Mouse (Mus musculus) forebrain, embryonic 15.5 days (tissue): ENCODE measurements around the gene Gm12185. TPM values are rescaled to one million over a fixed set of nuclear protein-coding genes. Genes with fewer than 3 reads are reported as not detected.

Source experiments
- ATAC-seq: fragments of 200-750 bp; cut with Nextera tagmentation; replicated peaks from 2 replicates; pipeline ENCODE4 v1.8.0; 2017; ENCODE audit warnings: mild to moderate bottlenecking, moderate TSS enrichment, moderate library complexity
- H3K27ac ChIP-seq: fragments of 300-500 bp; sonication (generic); replicated peaks from 2 replicates; pipeline ENCODE4 v1.5.1; 2015; ENCODE audit warnings: mild to moderate bottlenecking, inconsistent platforms
- H3K27me3 ChIP-seq: fragments of 300-500 bp; sonication (generic); 2 replicates; pipeline ENCODE4 v1.6.1; 2015; ENCODE audit warnings: inconsistent platforms
- H3K36me3 ChIP-seq: fragments of 300-500 bp; sonication (generic); 2 replicates; pipeline ENCODE4 v1.6.1; 2015; ENCODE audit warnings: mild to moderate bottlenecking, inconsistent platforms
- H3K4me1 ChIP-seq: fragments of 300-500 bp; sonication (generic); 2 replicates; pipeline ENCODE4 v1.6.1; 2015; ENCODE audit warnings: inconsistent platforms
- H3K4me2 ChIP-seq: fragments of 300-500 bp; sonication (generic); replicated peaks from 2 replicates; pipeline ENCODE4 v1.6.1; 2015; ENCODE audit warnings: mild to moderate bottlenecking, inconsistent platforms
- H3K4me3 ChIP-seq: fragments of 300-500 bp; sonication (generic); 2 replicates; pipeline ENCODE4 v1.5.1; 2015; ENCODE audit warnings: mild to moderate bottlenecking, inconsistent platforms
- H3K9ac ChIP-seq: fragments of 300-500 bp; sonication (generic); replicated peaks from 2 replicates; pipeline ENCODE4 v1.6.1; 2015; ENCODE audit warnings: mild to moderate bottlenecking, inconsistent platforms
- H3K9me3 ChIP-seq: fragments of 300-500 bp; sonication (generic); 2 replicates; pipeline ENCODE4 v1.6.1; 2016; ENCODE audit warnings: inconsistent platforms
- WGBS: fragments of 180-500 bp; shearing (Covaris S2); methylation state at CpG from one replicate; pipeline ENCODE4 v1.1.7; 2015; ENCODE audit warnings: mixed read lengths; 5-methylcytosine and 5-hydroxymethylcytosine counted together
- polyA plus RNA-seq: library from polyadenylated mRNA; unstranded; fragments of >200 nt; fragmentation: Nextera tagmentation; extraction: Ambion mirVana; gene quantifications from 2 replicates; pipeline ENCODE4 v1.2.1, GENCODE M21; 2015

Gene Gm12185
- polyA plus RNA-seq, 1 experiment from 2014 or later = not detected

DNA sequence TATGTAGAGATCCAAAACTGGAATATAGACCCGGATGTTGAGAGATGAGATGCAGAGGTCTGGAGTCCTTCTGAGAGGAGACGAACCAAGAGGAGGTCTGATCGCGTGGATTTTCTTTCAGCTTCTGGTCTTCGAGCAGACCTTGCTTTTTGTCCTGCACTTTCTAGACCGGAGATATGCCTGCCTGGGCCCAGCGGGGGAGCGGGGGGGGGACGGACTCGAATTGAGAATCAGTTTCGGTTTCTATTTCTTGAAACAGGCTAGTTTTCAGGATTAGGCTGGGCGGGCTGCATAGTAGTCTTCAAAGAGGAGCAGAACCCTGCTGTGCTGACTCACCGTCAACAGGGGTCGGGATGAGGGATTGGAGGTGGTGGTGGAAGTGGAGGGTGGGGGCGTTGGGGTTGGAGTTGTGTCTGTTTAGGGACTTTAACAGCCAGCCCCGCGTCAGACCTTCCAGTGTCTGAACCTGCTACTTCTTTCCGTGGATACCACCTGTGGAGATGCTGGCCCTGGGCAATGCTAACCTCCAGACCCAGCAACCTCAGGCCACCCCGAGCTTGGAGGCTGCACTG, 120.7 kb downstream of the Gm12185 start, which contains the start of gene Irgm1:
Irgm1 (minus strand) TSS at position 483 of the 572 bp plus-strand sequence.
- Histone ChIP-seq H3K4me3 (peak within 1 kb of the TSS; percentile 42), H3K36me3 (no peaks in the 10 kb centered on the region), H3K27me3 (0 out of 2 replicates have a peak, but pooled peaks cover 4% of the 10 kb centered on the region), H3K9ac (peak within 1 kb of the TSS; percentile 44), H3K4me1 (peaks cover 15% of the 10 kb centered on the region), H3K4me2 (peak within 1 kb of the TSS; percentile 68), H3K9me3 (no peaks in the 10 kb centered on the region), H3K27ac (0 out of 2 replicates have a peak within 1 kb of the TSS, but pooled peaks have one; percentile 9)
- ATAC-seq = peak; percentile 55
- WGBS = under 1% methylated on average over 19 of the region's 19 CpGs

- peak overlapping the region; percentile 44; the same call in 1 of the 2 replicates for H3K9ac ChIP-seq
- no peaks in the 10 kb centered on the region for H3K36me3 ChIP-seq
- 0 out of 2 replicates have a peak, but pooled peaks cover 4% of the 10 kb centered on the region for H3K27me3 ChIP-seq
- no peak overlapping the region for H3K27ac ChIP-seq
- 37% methylated on average over 7 of the region's 7 CpGs for WGBS
- H3K4me1 ChIP-seq = peaks cover 15% of the 10 kb centered on the region
- ATAC-seq = no peak
- H3K9me3 ChIP-seq = no peaks in the 10 kb centered on the region
- H3K4me2 ChIP-seq = peak overlapping the region; percentile 68
- peak overlapping the region; percentile 42 for H3K4me3 ChIP-seq
Measured at GRCm38 (mm10) chr11:48870781-48871180, 121.2 kb downstream of the Gm12185 start.

GRCm38 (mm10) chr11:48869380-48870110, 122.5 kb downstream of the Gm12185 start:
- 76% methylated on average over 7 of the region's 7 CpGs for WGBS
- H3K4me2 ChIP-seq = no peak overlapping the region
- no peak for ATAC-seq

DNA sequence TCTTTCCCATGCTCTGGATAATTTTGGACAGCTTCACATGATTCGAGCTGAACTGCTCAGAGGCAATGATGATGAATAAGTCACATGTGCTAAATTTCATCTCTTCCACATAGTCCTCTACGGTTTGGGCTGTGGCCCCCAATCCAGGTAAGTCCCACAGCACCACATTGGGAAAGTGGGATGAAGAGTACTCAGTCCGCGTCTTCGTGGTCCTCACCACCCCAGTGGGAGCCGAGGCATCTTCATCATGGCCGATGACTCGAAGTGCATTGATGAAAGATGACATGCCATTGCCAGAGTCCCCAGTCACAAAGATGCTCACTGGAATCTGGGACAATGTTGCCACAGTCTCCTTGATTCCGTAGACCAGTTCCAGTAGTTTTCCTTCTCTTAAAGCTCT, 125.5 kb downstream of the Gm12185 start:
- Histone ChIP-seq H3K9me3 (no peaks in the 10 kb centered on the region), H3K4me3 (no peak overlapping the region), H3K27me3 (no peaks in the 10 kb centered on the region), H3K4me1 (peaks cover 7% of the 10 kb centered on the region), H3K4me2 (no peak overlapping the region), H3K9ac (no peak overlapping the region), H3K36me3 (no peaks in the 10 kb centered on the region), H3K27ac (no peak overlapping the region)
- 96% methylated on average over 9 of the region's 9 CpGs for WGBS
- ATAC-seq = no peak

More at GRCm38 (mm10) chr11:48869380-48870110, 122.5 kb downstream of the Gm12185 start:
- 0 out of 2 replicates have a peak, but pooled peaks cover 4% of the 10 kb centered on the region for H3K27me3 ChIP-seq
- no peaks in the 10 kb centered on the region for H3K9me3 ChIP-seq
- H3K27ac ChIP-seq = no peak overlapping the region
- no peak overlapping the region for H3K9ac ChIP-seq
- peaks cover 15% of the 10 kb centered on the region for H3K4me1 ChIP-seq
- no peaks in the 10 kb centered on the region for H3K36me3 ChIP-seq
- H3K4me3 ChIP-seq = no peak overlapping the region

DNA sequence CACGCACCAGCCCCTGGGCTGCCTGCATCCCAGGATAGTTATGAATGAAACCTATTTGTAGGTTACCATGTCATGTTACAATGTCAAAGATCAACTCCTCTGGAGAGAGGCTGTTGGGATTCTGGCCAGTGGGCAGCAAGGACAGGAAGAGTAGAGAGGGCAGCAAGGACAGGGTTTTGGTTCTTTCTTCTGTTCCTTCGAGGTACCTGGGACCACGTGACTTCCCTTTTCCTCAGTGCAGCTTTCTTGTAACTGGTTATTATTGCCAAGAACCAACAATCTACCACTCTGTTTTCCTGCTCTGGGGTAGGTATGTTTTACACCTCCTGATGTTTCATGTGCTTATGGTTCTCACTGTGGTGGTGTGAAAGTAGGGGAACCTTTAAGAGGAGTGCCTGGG, 128.2 kb downstream of the Gm12185 start:
- WGBS = 89% methylated on average over 3 of the region's 3 CpGs
- Histone ChIP-seq H3K4me3 (no peak overlapping the region), H3K9ac (no peak overlapping the region), H3K27ac (no peak overlapping the region), H3K9me3 (no peaks in the 10 kb centered on the region), H3K27me3 (0 out of 2 replicates have a peak, but pooled peaks cover 4% of the 10 kb centered on the region), H3K36me3 (no peaks in the 10 kb centered on the region), H3K4me2 (no peak overlapping the region), H3K4me1 (peaks cover 1% of the 10 kb centered on the region)
- ATAC-seq = no peak

DNA sequence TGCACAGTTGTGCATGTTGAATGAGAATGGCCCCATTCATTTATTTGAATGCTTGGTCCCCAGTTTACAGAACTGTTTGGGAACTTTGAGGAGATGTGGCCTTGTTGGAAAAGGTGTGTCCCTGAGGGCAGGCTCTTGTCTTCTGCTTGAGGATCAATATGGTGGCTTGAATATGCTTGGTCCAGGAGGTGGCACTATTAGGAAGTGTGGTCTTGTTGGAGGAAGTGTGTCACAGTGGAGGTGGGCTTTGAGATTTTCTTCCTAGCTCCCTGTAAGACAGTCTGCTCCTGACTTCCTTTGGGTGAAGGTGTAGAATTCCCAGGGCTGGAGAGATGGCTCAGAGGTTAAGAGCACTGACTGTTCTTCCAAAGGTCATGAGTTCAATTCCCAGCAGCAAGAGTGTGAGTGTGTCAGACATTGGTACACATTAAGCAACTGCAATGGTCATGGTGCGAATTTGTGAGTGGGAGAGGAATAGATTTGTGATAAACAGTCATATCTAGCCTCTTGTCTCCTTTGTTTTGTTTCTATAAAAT, 129.2 kb downstream of the Gm12185 start:
- Histone ChIP-seq H3K9me3 (no peaks in the 10 kb centered on the region), H3K9ac (no peak overlapping the region), H3K27me3 (0 out of 2 replicates have a peak, but pooled peaks cover 8% of the 10 kb centered on the region), H3K4me2 (no peak overlapping the region), H3K4me3 (no peak overlapping the region), H3K4me1 (peaks cover 11% of the 10 kb centered on the region), H3K36me3 (no peaks in the 10 kb centered on the region), H3K27ac (no peak overlapping the region)
- no peak for ATAC-seq
- 84% methylated on average over 1 of the region's 1 CpGs for WGBS

GRCm38 (mm10) chr11:48859014-48859413, 133.0 kb downstream of the Gm12185 start:
- H3K36me3 ChIP-seq = no peaks in the 10 kb centered on the region
- H3K27me3 ChIP-seq = 0 out of 2 replicates have a peak, but pooled peaks cover 8% of the 10 kb centered on the region
- no peak for ATAC-seq
- H3K4me1 ChIP-seq = peaks cover 33% of the 10 kb centered on the region
- 0% methylated on average over 6 of the region's 6 CpGs for WGBS
- peak overlapping the region; percentile 83 for H3K4me2 ChIP-seq
- no peak overlapping the region for H3K27ac ChIP-seq
- peak overlapping the region; percentile 64 for H3K4me3 ChIP-seq
- no peaks in the 10 kb centered on the region for H3K9me3 ChIP-seq
- peak overlapping the region; percentile 37; the same call in 1 of the 2 replicates for H3K9ac ChIP-seq

Other genes starting within 250 kb of the Gm12185 start
- 475 and 481 TPM in 2 replicates for gene Rack1, start 191.9 kb downstream of the Gm12185 start, polyA plus RNA-seq
- gene Trim41, start 174.9 kb downstream of the Gm12185 start, polyA plus RNA-seq = 6.0 and 6.3 TPM in 2 replicates
- gene Trim7, start 166.1 kb downstream of the Gm12185 start, polyA plus RNA-seq = 1.4 and 1.7 TPM in 2 replicates
- gene Gm12184, start 165.6 kb downstream of the Gm12185 start, polyA plus RNA-seq = 4.5 and 5.8 TPM in 2 replicates
- gene Irgm1, start 120.5 kb downstream of the Gm12185 start, polyA plus RNA-seq = 1.6 and 1.9 TPM in 2 replicates
- gene Gm5431, start 90.0 kb downstream of the Gm12185 start, polyA plus RNA-seq = 0.11 and 0.14 TPM in 2 replicates
- gene Psme2b, start 46.0 kb downstream of the Gm12185 start, polyA plus RNA-seq = 1.3 and 1.5 TPM in 2 replicates
- gene Olfr56, start 13.3 kb downstream of the Gm12185 start, polyA plus RNA-seq = not detected in 2 replicates
- gene 9930111J21Rik1, start 12.8 kb downstream of the Gm12185 start, polyA plus RNA-seq = 0.34 and 0.55 TPM in 2 replicates
- not detected in 2 replicates for gene Tgtp1, start 1.9 kb upstream of the Gm12185 start, polyA plus RNA-seq
- gene 9930111J21Rik2, start 59.0 kb upstream of the Gm12185 start, polyA plus RNA-seq = 0.24 and 0.28 TPM in 2 replicates
- not detected in 2 replicates for gene Tgtp2, start 72.0 kb upstream of the Gm12185 start, polyA plus RNA-seq
- 0.38 and 0.54 TPM in 2 replicates for gene Ifi47, start 84.4 kb upstream of the Gm12185 start, polyA plus RNA-seq
- gene Olfr1396, start 122.6 kb upstream of the Gm12185 start, polyA plus RNA-seq = not detected in 2 replicates
- gene Olfr1395, start 150.0 kb upstream of the Gm12185 start, polyA plus RNA-seq = not detected in 2 replicates
- not detected in 2 replicates for gene Olfr1394, start 162.2 kb upstream of the Gm12185 start, polyA plus RNA-seq
- 0.09 TPM in 1 of 2 replicates, not detected in the other for gene Btnl9, start 194.9 kb upstream of the Gm12185 start, polyA plus RNA-seq
- gene Zfp62, start 211.1 kb upstream of the Gm12185 start, polyA plus RNA-seq = 54.7 and 55.1 TPM in 2 replicates